Mouse (Mus musculus): ENCODE results near the gene Cacna1h. TPM values are rescaled to one million over a fixed set of nuclear protein-coding genes. Genes with fewer than 3 reads are reported as not detected.

The Cacna1h gene
- polyA plus RNA-seq, 1 experiment from 2014 or later = 3.6 TPM

- WGBS = 28% methylated on average over 6 of the region's 6 CpGs
- 0 out of 2 replicates have a peak overlapping the region, but pooled peaks have one; percentile 6 for H3K9ac ChIP-seq
- H3K4me2 ChIP-seq = 0 out of 2 replicates have a peak overlapping the region, but pooled peaks have one; percentile 7
Observed at GRCm38 (mm10) chr17:25429886-25430285, 3.7 kb downstream of the Cacna1h start.

GRCm38 (mm10) chr17:25429240-25429639, 4.3 kb downstream of the Cacna1h start:
- WGBS = 39% methylated on average over 5 of the region's 5 CpGs
- Histone ChIP-seq H3K27ac (ENCODE audit: low read depth) (no peak overlapping the region), H3K4me1 (ENCODE audit: insufficient read depth) (peaks cover 48% of the 10 kb centered on the region), H3K36me3 (ENCODE audit: insufficient read depth) (no peaks in the 10 kb centered on the region), H3K4me3 (ENCODE audit: low read depth, low read length) (no peak overlapping the region), H3K4me2 (no peak overlapping the region), H3K9ac (no peak overlapping the region), H3K27me3 (ENCODE audit: insufficient read depth, low read length) (peaks cover 28% of the 10 kb centered on the region), H3K9me3 (ENCODE audit: low read depth, low read length) (no peaks in the 10 kb centered on the region)
- DNase-seq (no peak), ATAC-seq (ENCODE audit: insufficient read depth) (no peak)
- no peak for TF ChIP-seq CTCF (IDR thresholded peaks at IDR 0.05; ENCODE audit: low read depth)

More at GRCm38 (mm10) chr17:25429886-25430285, 3.7 kb downstream of the Cacna1h start:
- Histone ChIP-seq H3K4me3 (ENCODE audit: low read depth, low read length) (no peak overlapping the region), H3K9me3 (ENCODE audit: low read depth, low read length) (no peaks in the 10 kb centered on the region), H3K4me1 (ENCODE audit: insufficient read depth) (peaks cover 48% of the 10 kb centered on the region), H3K27me3 (ENCODE audit: insufficient read depth, low read length) (peaks cover 28% of the 10 kb centered on the region), H3K27ac (ENCODE audit: low read depth) (no peak overlapping the region), H3K36me3 (ENCODE audit: insufficient read depth) (no peaks in the 10 kb centered on the region)
- DNase-seq (no peak), ATAC-seq (ENCODE audit: insufficient read depth) (no peak)
- no peak for TF ChIP-seq CTCF (IDR thresholded peaks at IDR 0.05; ENCODE audit: low read depth)

GRCm38 (mm10) chr17:25427441-25427840, 6.1 kb downstream of the Cacna1h start:
- peaks cover 15% of the 10 kb centered on the region; the same call in 1 of the 2 replicates for H3K27me3 ChIP-seq (ENCODE audit: insufficient read depth, low read length)
- H3K4me1 ChIP-seq (ENCODE audit: insufficient read depth) = peaks cover 45% of the 10 kb centered on the region
- WGBS = 18% methylated on average over 10 of the region's 10 CpGs
- no peak overlapping the region for H3K9ac ChIP-seq
- DNase-seq = peak; percentile 92
- H3K27ac ChIP-seq (ENCODE audit: low read depth) = peak overlapping the region; percentile 62
- H3K9me3 ChIP-seq (ENCODE audit: low read depth, low read length) = no peaks in the 10 kb centered on the region
- no peak overlapping the region for H3K4me2 ChIP-seq
- H3K36me3 ChIP-seq (ENCODE audit: insufficient read depth) = no peaks in the 10 kb centered on the region
- H3K4me3 ChIP-seq (ENCODE audit: low read depth, low read length) = no peak overlapping the region
- no peak for TF ChIP-seq CTCF (IDR thresholded peaks at IDR 0.05; ENCODE audit: low read depth)
- peak; percentile 90 for ATAC-seq (ENCODE audit: insufficient read depth)

- Histone ChIP-seq H3K9me3 (ENCODE audit: low read depth, low read length) (no peaks in the 10 kb centered on the region), H3K9ac (no peak overlapping the region), H3K36me3 (ENCODE audit: insufficient read depth) (no peaks in the 10 kb centered on the region), H3K4me1 (ENCODE audit: insufficient read depth) (peaks cover 38% of the 10 kb centered on the region), H3K4me3 (ENCODE audit: low read depth, low read length) (no peak overlapping the region), H3K27ac (ENCODE audit: low read depth) (no peak overlapping the region), H3K4me2 (no peak overlapping the region), H3K27me3 (ENCODE audit: insufficient read depth, low read length) (0 out of 2 replicates have a peak, but pooled peaks cover 4% of the 10 kb centered on the region)
- ATAC-seq (ENCODE audit: insufficient read depth) (no peak), DNase-seq (no peak)
- no peak for TF ChIP-seq CTCF (IDR thresholded peaks at IDR 0.05; ENCODE audit: low read depth)
- 61% methylated on average over 2 of the region's 2 CpGs for WGBS
Observed at GRCm38 (mm10) chr17:25425996-25426395, 7.6 kb downstream of the Cacna1h start.

GRCm38 (mm10) chr17:25424526-25425080, 9.0 kb downstream of the Cacna1h start:
- Histone ChIP-seq H3K4me1 (ENCODE audit: insufficient read depth) (peaks cover 25% of the 10 kb centered on the region), H3K27ac (ENCODE audit: low read depth) (no peak overlapping the region), H3K4me2 (no peak overlapping the region), H3K4me3 (ENCODE audit: low read depth, low read length) (no peak overlapping the region), H3K9ac (no peak overlapping the region), H3K36me3 (ENCODE audit: insufficient read depth) (no peaks in the 10 kb centered on the region), H3K27me3 (ENCODE audit: insufficient read depth, low read length) (no peaks in the 10 kb centered on the region), H3K9me3 (ENCODE audit: low read depth, low read length) (no peaks in the 10 kb centered on the region)
- 60% methylated on average over 8 of the region's 8 CpGs for WGBS
- no peak for TF ChIP-seq CTCF (IDR thresholded peaks at IDR 0.05; ENCODE audit: low read depth)
- DNase-seq (no peak), ATAC-seq (ENCODE audit: insufficient read depth) (no peak)

- H3K27me3 ChIP-seq (ENCODE audit: insufficient read depth, low read length) = no peaks in the 10 kb centered on the region
- TF ChIP-seq CTCF (IDR thresholded peaks at IDR 0.05; ENCODE audit: low read depth) = no peak
- no peak overlapping the region for H3K4me2 ChIP-seq
- DNase-seq = no peak
- no peak overlapping the region for H3K4me3 ChIP-seq (ENCODE audit: low read depth, low read length)
- no peak overlapping the region for H3K9ac ChIP-seq
- ATAC-seq (ENCODE audit: insufficient read depth) = no peak
- 89% methylated on average over 3 of the region's 3 CpGs for WGBS
- H3K4me1 ChIP-seq (ENCODE audit: insufficient read depth) = peaks cover 18% of the 10 kb centered on the region
- no peaks in the 10 kb centered on the region for H3K36me3 ChIP-seq (ENCODE audit: insufficient read depth)
- no peak overlapping the region for H3K27ac ChIP-seq (ENCODE audit: low read depth)
- H3K9me3 ChIP-seq (ENCODE audit: low read depth, low read length) = no peaks in the 10 kb centered on the region
Observed at GRCm38 (mm10) chr17:25420998-25421397, 12.6 kb downstream of the Cacna1h start.

GRCm38 (mm10) chr17:25418926-25419325, 14.7 kb downstream of the Cacna1h start:
- Histone ChIP-seq H3K9ac (no peak overlapping the region), H3K9me3 (ENCODE audit: low read depth, low read length) (no peaks in the 10 kb centered on the region), H3K4me2 (no peak overlapping the region), H3K36me3 (ENCODE audit: insufficient read depth) (no peaks in the 10 kb centered on the region), H3K4me3 (ENCODE audit: low read depth, low read length) (no peak overlapping the region), H3K4me1 (ENCODE audit: insufficient read depth) (peaks cover 31% of the 10 kb centered on the region), H3K27ac (ENCODE audit: low read depth) (no peak overlapping the region), H3K27me3 (ENCODE audit: insufficient read depth, low read length) (no peaks in the 10 kb centered on the region)
- DNase-seq (peak; percentile 55), ATAC-seq (ENCODE audit: insufficient read depth) (no peak)
- WGBS = 29% methylated on average over 9 of the region's 9 CpGs
- no peak for TF ChIP-seq CTCF (IDR thresholded peaks at IDR 0.05; ENCODE audit: low read depth)

Data from lung, embryonic 14.5 days (tissue).